Mouse (Mus musculus): ENCODE measurements at regions not wholly inside any gene's neighbourhood (a gene's known extent, or its start where the extent isn't known, plus 50 kb on each side); places are given as distances from the start of the nearest gene placed in this dataset.
A peak's percentile ranks its signal among the peaks of the same experiment; 100 is the strongest.

GRCm38 (mm10) chr3:21403551-21403950 is 672.9 kb upstream of the Tbl1xr1 start:
- DNase-seq: no peak

GRCm38 (mm10) chr3:21404058-21404457 is 672.4 kb upstream of the Tbl1xr1 start:
- no peak for DNase-seq

GRCm38 (mm10) chr3:21407077-21407476 is 669.4 kb upstream of the Tbl1xr1 start:
- no peak for DNase-seq

DNA sequence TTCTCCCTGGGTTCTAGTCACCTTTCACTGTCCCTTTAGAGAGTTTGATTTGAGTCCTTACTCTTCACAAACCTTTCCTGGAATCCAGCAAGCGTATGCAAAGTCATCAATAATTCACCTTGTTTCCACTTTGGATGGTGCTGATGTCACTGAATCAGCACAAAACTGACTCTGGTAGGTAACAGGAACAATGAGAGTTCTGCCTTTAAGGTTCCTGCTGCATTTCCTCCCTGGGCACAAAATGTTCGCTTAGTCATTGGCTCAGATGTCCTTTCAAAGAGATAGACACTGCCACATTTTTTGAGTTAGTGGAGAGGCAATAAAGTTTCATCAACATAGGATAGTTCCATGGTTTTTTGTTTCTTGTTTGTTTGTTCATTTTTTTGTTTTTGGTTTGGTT is 664.4 kb upstream of the Tbl1xr1 start:
- no peak for DNase-seq

- no peak for DNase-seq
These were observed 653.3 kb upstream of the Tbl1xr1 start for GRCm38 (mm10) chr3:21423139-21423538.

DNA sequence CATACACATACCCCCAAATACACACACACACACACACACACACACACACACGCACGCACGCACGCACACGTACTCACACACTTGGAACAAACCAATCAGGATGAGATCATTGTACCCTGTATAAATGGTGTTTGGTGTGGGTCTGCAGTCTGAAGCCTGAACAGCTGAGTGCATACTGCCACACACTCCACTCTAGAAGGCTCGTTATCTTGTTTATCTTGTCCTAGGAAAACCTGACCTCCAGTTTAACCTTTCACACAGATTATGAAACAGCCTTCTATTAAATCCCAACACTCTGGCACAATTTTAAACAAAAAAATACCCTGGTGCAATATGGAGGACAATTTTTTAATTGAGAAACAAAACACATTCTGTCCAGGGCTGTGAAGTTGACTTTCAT is 649.9 kb upstream of the Tbl1xr1 start:
- DNase-seq: no peak

DNA sequence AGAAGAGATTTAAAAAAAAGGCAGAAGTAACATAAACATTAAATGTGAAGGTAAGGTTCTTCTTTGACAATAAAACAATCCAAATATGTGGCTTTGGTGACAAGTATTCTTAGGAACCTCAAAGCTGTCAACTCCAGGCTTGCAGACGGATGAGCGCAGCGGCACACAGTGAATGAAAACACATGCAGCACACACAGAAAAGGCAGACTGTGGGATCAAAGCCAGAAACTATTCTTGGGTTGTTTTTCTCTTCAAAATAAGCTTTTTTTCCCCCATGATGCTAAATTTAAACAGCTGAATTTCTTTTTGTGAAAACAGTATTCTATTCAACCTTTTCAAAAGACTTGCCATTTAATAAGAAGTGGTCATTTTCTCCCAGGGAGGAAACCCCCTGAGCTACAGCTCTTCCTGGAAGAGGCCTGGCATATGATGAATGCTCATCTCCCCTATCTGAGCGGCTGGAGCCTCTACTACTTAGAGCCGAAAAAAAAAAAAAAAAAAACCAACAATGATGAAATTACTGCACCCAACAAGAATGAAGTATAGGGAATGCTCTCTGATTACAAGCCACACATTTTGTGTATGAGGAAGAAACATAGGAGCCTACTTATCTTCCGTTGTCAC is 648.9 kb upstream of the Tbl1xr1 start:
- DNase-seq: peak; percentile 30

GRCm38 (mm10) chr3:21428120-21428519 is 648.3 kb upstream of the Tbl1xr1 start:
- DNase-seq: peak; percentile 14

- DNase-seq: no peak
These were observed 612.2 kb upstream of the Tbl1xr1 start for GRCm38 (mm10) chr3:21464245-21464644.

DNA sequence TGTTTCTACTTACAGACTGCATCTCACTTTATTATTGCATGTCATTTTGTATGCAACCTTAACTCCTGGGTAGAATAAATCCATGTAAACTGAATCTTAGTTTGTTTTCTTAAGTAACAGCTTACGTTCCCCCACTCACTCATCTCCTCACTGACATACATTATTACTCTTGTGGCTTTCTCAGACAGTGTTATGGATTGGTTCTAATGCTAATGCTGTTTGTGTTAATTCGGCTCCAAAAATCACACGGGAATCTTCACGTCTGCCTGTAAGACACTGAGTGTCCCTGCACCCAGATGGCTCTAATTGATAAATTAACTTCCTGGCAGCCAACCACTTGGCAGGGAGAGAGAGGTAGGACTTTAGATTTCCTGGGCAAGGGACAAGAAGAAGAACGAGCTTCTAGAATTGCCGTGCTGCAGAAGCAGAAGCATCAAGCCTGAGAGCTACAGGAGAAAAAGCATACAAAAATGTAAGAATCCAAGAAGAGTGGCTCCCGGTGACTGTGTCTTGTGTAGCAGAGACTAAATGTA is 610.3 kb upstream of the Tbl1xr1 start:
- DNase-seq: no peak

DNA sequence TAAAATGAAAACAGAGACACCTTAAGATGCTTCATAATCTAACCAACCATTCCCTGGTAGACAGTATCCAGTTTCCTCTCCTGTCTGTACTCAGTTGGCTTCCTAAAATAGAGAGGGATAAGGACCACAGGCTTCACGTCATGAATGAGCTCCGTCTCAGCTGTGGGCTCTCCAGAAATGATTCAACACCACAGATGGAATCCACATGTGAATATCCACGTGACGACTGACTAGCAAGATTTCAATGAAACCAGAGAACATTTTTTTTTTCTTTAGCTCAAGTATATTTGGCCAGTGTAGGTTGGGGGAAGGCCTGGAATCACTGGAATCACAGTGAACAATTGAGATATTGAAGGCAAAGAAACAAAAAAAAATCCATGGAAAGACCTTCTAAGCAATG is 599.1 kb upstream of the Tbl1xr1 start:
- DNase-seq: no peak

DNA sequence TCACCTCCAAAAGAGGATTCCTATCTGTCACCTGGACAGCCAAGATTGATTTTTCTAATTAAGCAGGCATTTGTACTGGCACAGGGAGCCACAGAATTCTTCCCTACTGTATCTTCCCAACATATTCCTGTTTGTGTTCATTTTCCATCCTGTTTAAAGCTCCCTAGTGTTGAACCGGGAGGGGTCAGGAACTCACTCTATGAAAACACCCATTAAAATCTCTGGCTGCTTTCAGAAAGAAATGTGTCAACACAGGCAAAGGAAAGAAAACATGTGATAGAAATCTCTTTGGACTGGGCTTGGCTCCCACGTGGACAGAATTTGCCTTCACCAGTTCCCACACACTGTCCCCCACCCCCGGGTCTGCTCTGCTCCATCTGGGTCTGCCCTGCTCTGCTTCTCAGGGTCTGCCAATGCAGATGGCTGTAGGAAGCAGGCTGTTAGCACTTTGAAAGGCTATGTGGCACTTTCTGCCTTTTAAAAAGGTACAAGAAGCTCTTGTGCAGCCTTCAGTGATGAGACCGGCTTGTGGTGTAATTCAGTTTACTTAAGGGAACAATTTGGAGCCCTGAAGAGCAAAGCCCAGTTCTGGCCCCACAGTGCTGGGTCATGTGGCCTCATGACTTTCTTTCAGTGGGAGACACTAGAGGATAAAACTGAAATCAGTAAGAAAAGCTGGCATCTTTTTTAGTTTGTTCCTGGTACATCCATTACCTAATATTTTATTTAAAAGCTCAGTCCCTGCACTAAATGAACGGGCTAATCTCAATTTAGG is 597.2 kb upstream of the Tbl1xr1 start:
- peak; percentile 66 for DNase-seq

DNA sequence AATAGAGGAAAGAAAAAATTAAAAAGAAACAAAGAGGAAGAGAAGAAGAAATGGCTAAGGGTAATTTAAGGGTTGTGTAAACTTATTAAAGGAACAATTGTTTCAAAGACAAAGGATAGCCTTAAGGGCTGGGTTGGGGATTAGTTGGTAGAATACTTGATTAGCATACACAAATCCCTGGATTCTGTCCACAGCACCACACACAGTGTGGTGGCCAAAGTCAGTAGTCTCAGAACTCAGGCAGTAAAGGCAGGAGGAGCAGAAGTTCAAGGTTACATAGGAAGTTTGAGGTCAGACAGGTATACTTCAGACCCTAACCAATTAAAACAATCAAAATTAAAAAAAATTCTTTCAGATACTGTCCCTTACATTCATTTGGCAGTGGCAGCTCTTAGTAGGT is 596.6 kb upstream of the Tbl1xr1 start:
- DNase-seq: no peak

GRCm38 (mm10) chr3:21484052-21484451 is 592.4 kb upstream of the Tbl1xr1 start:
- DNase-seq: no peak

DNA sequence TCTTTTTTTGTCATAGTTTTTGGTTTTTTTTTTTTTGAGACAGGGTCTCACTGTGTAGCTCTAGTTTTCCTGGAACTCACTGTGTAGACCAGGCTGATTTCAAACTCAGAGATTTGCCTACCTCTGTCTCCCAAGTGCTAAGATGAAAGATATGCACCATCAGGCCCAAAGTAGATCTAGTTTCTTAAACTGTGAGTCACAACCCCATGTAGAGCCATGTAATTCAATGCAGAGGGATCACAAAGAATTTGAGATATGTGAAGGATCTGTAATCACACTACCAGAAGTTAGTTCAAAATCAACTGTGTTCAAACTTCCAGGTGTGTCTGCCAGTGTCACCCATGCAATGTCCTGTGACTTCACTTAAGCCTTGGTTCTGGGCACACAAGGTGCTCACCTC is 591.0 kb upstream of the Tbl1xr1 start:
- DNase-seq: no peak

GRCm38 (mm10) chr3:21489547-21489946 is 586.9 kb upstream of the Tbl1xr1 start:
- no peak for DNase-seq

GRCm38 (mm10) chr3:21492413-21492812 is 584.0 kb upstream of the Tbl1xr1 start:
- no peak for DNase-seq

- no peak for DNase-seq
These were observed 583.1 kb upstream of the Tbl1xr1 start for GRCm38 (mm10) chr3:21493384-21493783.

- no peak for DNase-seq
These were observed 581.5 kb upstream of the Tbl1xr1 start for GRCm38 (mm10) chr3:21494904-21495303.

GRCm38 (mm10) chr3:21495651-21496050 is 580.8 kb upstream of the Tbl1xr1 start:
- no peak for DNase-seq

DNA sequence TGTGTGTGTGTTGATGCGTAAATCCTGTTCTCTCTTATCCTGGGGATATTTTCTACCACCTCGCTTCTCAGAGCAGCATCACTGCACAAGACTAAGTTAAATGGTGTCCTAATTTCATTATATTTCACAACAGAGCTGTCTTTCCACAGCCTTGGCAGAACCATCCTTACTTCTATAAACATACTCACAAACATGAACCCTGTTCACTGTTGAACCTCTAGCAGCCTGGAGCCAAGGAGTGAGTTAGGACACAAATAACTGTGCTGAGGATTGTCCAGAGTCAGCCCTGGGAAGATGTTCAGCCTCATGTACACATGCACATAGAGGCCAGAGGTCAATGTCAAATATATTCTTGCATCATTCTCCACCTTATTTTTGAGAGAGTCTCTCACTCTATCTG is 580.3 kb upstream of the Tbl1xr1 start:
- DNase-seq: no peak

- DNase-seq: no peak
These were observed 579.4 kb upstream of the Tbl1xr1 start for GRCm38 (mm10) chr3:21497011-21497410.

GRCm38 (mm10) chr3:21507655-21508054 is 568.8 kb upstream of the Tbl1xr1 start:
- DNase-seq: no peak

DNA sequence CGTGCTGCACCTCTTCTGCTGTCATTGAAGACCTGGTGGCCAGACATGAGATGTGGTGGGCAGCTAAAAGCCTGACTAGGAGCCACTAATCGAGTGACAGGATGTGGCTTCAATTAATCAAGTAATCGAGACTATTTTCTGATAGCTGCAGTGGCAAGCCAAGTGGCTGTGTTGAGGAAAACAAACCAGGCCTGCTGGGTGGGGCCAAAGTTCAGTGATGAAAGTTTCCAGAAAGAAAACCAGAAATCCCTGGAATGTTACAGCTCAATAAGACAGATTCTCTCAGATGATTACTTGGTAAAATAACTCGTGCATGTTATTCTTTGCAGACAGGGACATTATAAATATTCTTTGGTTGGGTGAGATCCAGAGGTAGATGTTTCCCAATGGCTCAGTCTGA is 564.4 kb upstream of the Tbl1xr1 start:
- no peak for DNase-seq
